19 mouse cellular contexts compared by ENCODE assay signal in the genomic region with DNA sequence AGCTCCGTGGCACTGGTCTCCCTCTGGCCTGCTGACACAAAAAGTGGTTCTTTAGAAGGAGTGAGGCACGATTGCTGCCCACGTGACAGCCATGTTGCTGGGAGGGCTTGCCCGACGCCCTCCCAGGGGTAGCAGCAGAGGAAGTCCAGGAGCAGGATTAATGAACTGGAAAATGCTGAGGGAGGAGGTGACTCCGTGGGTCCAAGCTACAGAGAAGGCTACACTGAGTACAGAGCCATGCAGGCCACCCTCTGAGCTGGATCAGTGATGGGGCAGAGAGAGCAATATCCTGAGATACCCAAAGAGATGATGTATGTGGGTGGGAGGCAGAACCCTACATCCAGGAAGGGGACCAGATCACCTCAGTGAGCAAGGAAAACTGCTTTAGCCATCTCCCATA.
"Had no signal": no experiment of that assay in that cellular context is flagged by ENCODE, and none has a peak within 500 bp of the region (broad histone marks: within the 10 kb centered on the region; RNA-seq: fewer than 3 reads in every experiment).

No protein-coding gene starts in this region.

- H3K9ac ChIP-seq: liver, embryonic 13.5 days; midbrain, embryonic 15.5 days; neural tube, embryonic 12.5 days; neural tube, embryonic 15.5 days; stomach, embryonic 15.5 days had no signal

- H3K4me1 ChIP-seq: liver, embryonic 13.5 days; midbrain, embryonic 15.5 days; neural tube, embryonic 12.5 days; neural tube, embryonic 15.5 days; stomach, embryonic 15.5 days had no signal

- H3K4me2 ChIP-seq: liver, embryonic 13.5 days; midbrain, embryonic 11.5 days; midbrain, embryonic 15.5 days; neural tube, embryonic 12.5 days; neural tube, embryonic 15.5 days; stomach, embryonic 15.5 days had no signal

- H3K4me3 ChIP-seq: left cerebral cortex, adult 2 months; liver, embryonic 13.5 days; midbrain, embryonic 15.5 days; neural tube, embryonic 12.5 days; neural tube, embryonic 15.5 days; stomach, embryonic 15.5 days had no signal

- DNase-seq: layer of hippocampus, adult 9-11 months; layer of hippocampus, postnatal 36 days; liver, embryonic 13.5 days; lung, adult 2 months; lung, postnatal 14 days; lung, postnatal 4 days; retina, postnatal 1 day; right cerebral cortex, postnatal 25 days; spleen, adult 18-20 months; thymus, postnatal 25 days had no signal

- ATAC-seq: hindbrain, embryonic 16.5 days; inflammation-experienced regulatory T-cells, adult 6 months; intestine, embryonic 16.5 days; midbrain, embryonic 15.5 days had no signal

- H3K27me3 ChIP-seq: liver, embryonic 13.5 days; midbrain, embryonic 15.5 days; neural tube, embryonic 12.5 days; neural tube, embryonic 15.5 days; stomach, embryonic 15.5 days had no signal

- H3K9me3 ChIP-seq: liver, embryonic 13.5 days; midbrain, embryonic 15.5 days; neural tube, embryonic 12.5 days; neural tube, embryonic 15.5 days; stomach, embryonic 15.5 days had no signal

- H3K27ac ChIP-seq: left cerebral cortex, adult 2 months; liver, embryonic 13.5 days; midbrain, embryonic 15.5 days; neural tube, embryonic 12.5 days; neural tube, embryonic 15.5 days; stomach, embryonic 15.5 days had no signal
